Mouse (Mus musculus) kidney, postnatal 0 days (tissue): ENCODE measurements around the gene Prss29. TPM values are rescaled to one million over a fixed set of nuclear protein-coding genes. Genes with fewer than 3 reads are reported as not detected.

Experiments used
- ATAC-seq: fragments of 200-750 bp; cut with Nextera tagmentation; replicated peaks from 2 replicates; pipeline ENCODE4 v1.8.0; 2017; ENCODE audit warnings: low read depth, moderate number of reproducible peaks, moderate TSS enrichment, moderate library complexity; ENCODE audit not compliant: low FRiP score
- DNase-seq: peaks from one replicate; pipeline ENCODE4 v3.0.0-alpha.2; 2016; ENCODE audit warnings: low spot score
- H3K27ac ChIP-seq: fragments of 300-500 bp; sonication (generic); 2 replicates; pipeline ENCODE4 v1.5.1; 2014; ENCODE audit warnings: mild to moderate bottlenecking
- H3K27me3 ChIP-seq: fragments of 300-500 bp; sonication (generic); 2 replicates; pipeline ENCODE4 v1.6.1; 2014; ENCODE audit warnings: low read length, mixed read lengths; ENCODE audit not compliant: insufficient read depth
- H3K36me3 ChIP-seq: fragments of 300-500 bp; sonication (generic); 2 replicates; pipeline ENCODE4 v1.6.1; 2014; ENCODE audit warnings: low read length, mixed read lengths; ENCODE audit not compliant: insufficient read depth
- H3K4me1 ChIP-seq: fragments of 300-500 bp; sonication (generic); replicated peaks from 2 replicates; pipeline ENCODE4 v1.6.1; 2014; ENCODE audit warnings: antibody characterized with exemption, low read length, mixed read lengths; ENCODE audit not compliant: insufficient read depth
- H3K4me2 ChIP-seq: fragments of 300-500 bp; sonication (generic); 2 replicates; pipeline ENCODE4 v1.6.1; 2014; ENCODE audit warnings: mild to moderate bottlenecking, low read length, moderate library complexity, mixed read lengths
- H3K4me3 ChIP-seq: fragments of 300-500 bp; sonication (generic); replicated peaks from 2 replicates; pipeline ENCODE4 v1.5.1; 2014; ENCODE audit warnings: low read depth, low read length
- H3K9ac ChIP-seq: fragments of 300-500 bp; sonication (generic); 2 replicates; pipeline ENCODE4 v1.6.1; 2014; ENCODE audit warnings: low read depth, low read length
- H3K9me3 ChIP-seq: fragments of 300-500 bp; sonication (generic); replicated peaks from 2 replicates; pipeline ENCODE4 v1.6.1; 2016; ENCODE audit warnings: low read length, inconsistent platforms, mixed read lengths
- CTCF ChIP-seq: IDR thresholded peaks from 2 replicates; pipeline ENCODE4 v1.5.1; 2016; ENCODE audit warnings: antibody characterized with exemption, low read depth, mild to moderate bottlenecking, moderate library complexity
- WGBS: fragments of 180-500 bp; shearing (Covaris S2); extraction: QIAGEN DNeasy Blood & Tissue Kit; methylation state at CpG from one replicate; pipeline ENCODE4 v1.1.7; 2014; 5-methylcytosine and 5-hydroxymethylcytosine counted together
- polyA plus RNA-seq: library from polyadenylated mRNA; unstranded; fragments of >200 nt; fragmentation: Nextera tagmentation; extraction: Ambion mirVana; gene quantifications from 2 replicates; pipeline ENCODE4 v1.2.1, GENCODE M21; 2015

Gene Prss29
- polyA plus RNA-seq, result not detected in 2 replicates

- no peak within 1 kb of the TSS for H3K4me3 ChIP-seq
- no peak within 1 kb of the TSS for H3K4me2 ChIP-seq
- no peak within 1 kb of the TSS for H3K27ac ChIP-seq
- WGBS, result 76% methylated on average over 5 of the region's 5 CpGs
- no peak for TF ChIP-seq CTCF
- H3K27me3 ChIP-seq, result no peaks in the 10 kb centered on the region
- no peak for DNase-seq
- no peak within 1 kb of the TSS for H3K9ac ChIP-seq
- H3K36me3 ChIP-seq, result no peaks in the 10 kb centered on the region
- H3K4me1 ChIP-seq, result no peaks in the 10 kb centered on the region
- no peaks in the 10 kb centered on the region for H3K9me3 ChIP-seq
- no peak for ATAC-seq
Measured at GRCm38 (mm10) chr17:25318354-25318753, at the start of gene Prss29. TSS of gene Prss29 (plus strand) at chr17:25318654.

GRCm38 (mm10) chr17:25270795-25271335, 47.6 kb upstream of the Prss29 start:
- Histone ChIP-seq H3K4me1 (peaks cover 19% of the 10 kb centered on the region; the same call in 1 of the 2 replicates), H3K9me3 (no peaks in the 10 kb centered on the region), H3K4me3 (no peak overlapping the region), H3K9ac (no peak overlapping the region), H3K27ac (no peak overlapping the region), H3K36me3 (peaks cover 33% of the 10 kb centered on the region), H3K4me2 (peak overlapping the region; percentile 63; the same call in 1 of the 2 replicates), H3K27me3 (no peaks in the 10 kb centered on the region)
- no peak for TF ChIP-seq CTCF
- DNase-seq (no peak), ATAC-seq (no peak)
- 47% methylated on average over 2 of the region's 2 CpGs for WGBS

DNA sequence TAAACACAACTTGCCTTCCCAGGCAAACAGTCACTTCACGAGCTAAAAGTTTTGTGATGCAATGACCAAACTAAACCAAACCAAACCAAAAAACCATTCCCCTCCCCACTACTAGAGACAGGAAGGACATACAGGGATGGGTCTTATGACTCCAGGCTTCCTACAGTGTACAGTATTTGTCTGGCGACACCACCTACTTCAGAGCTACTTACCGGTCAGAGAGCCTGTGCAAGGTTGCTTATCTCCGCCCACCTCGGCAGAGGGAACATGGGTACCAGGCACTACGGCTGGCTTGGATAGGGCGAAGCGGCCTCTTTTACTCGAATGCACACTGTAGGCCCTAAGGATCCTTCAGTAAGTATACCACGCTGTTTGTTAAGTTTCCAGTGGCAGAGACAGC, 46.1 kb upstream of the Prss29 start:
- H3K4me1 ChIP-seq, result peaks cover 19% of the 10 kb centered on the region; the same call in 1 of the 2 replicates
- peak overlapping the region; percentile 99 for H3K27ac ChIP-seq
- H3K4me2 ChIP-seq, result peak overlapping the region; percentile 63
- H3K9ac ChIP-seq, result peak overlapping the region; percentile 100
- WGBS, result 0% methylated on average over 10 of the region's 10 CpGs
- peak overlapping the region; percentile 100 for H3K4me3 ChIP-seq
- no peaks in the 10 kb centered on the region for H3K27me3 ChIP-seq
- no peaks in the 10 kb centered on the region for H3K9me3 ChIP-seq
- ATAC-seq, result no peak
- no peak; the same call in 1 of the 2 replicates for TF ChIP-seq CTCF
- peaks cover 18% of the 10 kb centered on the region for H3K36me3 ChIP-seq
- DNase-seq, result peak; percentile 54

GRCm38 (mm10) chr17:25272951-25273705, 45.3 kb upstream of the Prss29 start:
- peak overlapping the region; percentile 100 for H3K4me3 ChIP-seq
- H3K27me3 ChIP-seq, result no peaks in the 10 kb centered on the region
- no peaks in the 10 kb centered on the region for H3K9me3 ChIP-seq
- peak; percentile 93 for DNase-seq
- peak overlapping the region; percentile 100 for H3K9ac ChIP-seq
- peak overlapping the region; percentile 99 for H3K27ac ChIP-seq
- WGBS, result under 1% methylated on average over 81 of the region's 92 CpGs
- no peak for TF ChIP-seq CTCF
- ATAC-seq, result peak; percentile 84
- peak overlapping the region; percentile 63 for H3K4me2 ChIP-seq
- H3K4me1 ChIP-seq, result peaks cover 19% of the 10 kb centered on the region; the same call in 1 of the 2 replicates
- H3K36me3 ChIP-seq, result peaks cover 10% of the 10 kb centered on the region

DNA sequence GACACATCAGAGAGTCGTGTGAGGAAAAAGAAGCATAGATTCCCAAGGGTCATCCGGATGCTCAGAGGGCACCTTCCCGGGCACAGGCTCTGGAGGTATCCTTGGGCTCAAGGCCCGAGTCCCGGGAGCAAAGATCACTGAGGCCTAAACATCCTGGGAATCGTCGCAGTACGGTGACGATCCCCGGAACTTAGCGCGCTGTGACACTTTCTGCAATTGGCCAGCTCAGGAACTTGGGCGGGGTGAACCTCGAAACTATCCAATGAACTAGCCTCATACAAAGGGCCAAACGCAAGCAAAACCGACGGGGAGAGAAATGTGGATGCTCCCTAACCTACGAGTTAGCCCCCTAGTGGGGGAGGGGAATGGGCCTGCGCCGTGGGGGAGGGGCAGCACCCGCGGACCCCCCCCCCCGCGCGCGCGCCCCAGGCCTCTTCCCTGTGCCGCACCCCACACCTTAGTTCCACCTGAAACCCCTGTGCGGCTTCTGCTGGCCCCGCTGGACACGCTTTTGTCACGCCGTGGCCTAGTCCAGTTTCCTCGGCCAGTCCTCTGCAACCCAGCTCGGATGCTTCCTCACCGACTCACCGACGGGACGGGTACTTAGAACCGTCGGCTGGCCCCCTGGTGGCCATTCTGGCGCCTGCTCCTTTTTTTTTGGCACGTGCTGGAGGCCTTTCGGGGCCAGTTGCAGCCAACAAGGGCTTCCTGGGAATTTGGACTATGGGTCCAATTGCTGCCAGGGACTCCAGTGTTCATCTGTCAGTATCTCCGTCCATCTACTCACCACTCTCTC, 44.5 kb upstream of the Prss29 start:
- H3K9ac ChIP-seq, result peak overlapping the region; percentile 100
- 0% methylated on average over 40 of the region's 45 CpGs for WGBS
- TF ChIP-seq CTCF, result peak; percentile 86

More for the DNA sequence above, 44.5 kb upstream of the Prss29 start:
- H3K27me3 ChIP-seq, result no peaks in the 10 kb centered on the region
- no peaks in the 10 kb centered on the region for H3K9me3 ChIP-seq
- DNase-seq (peak; percentile 97), ATAC-seq (peak; percentile 90)
- H3K4me3 ChIP-seq, result peak overlapping the region; percentile 100
- peaks cover 2% of the 10 kb centered on the region; the same call in 1 of the 2 replicates for H3K36me3 ChIP-seq
- H3K4me2 ChIP-seq, result peak overlapping the region; percentile 52
- peaks cover 19% of the 10 kb centered on the region; the same call in 1 of the 2 replicates for H3K4me1 ChIP-seq
- H3K27ac ChIP-seq, result peak overlapping the region; percentile 99
